Mouse (Mus musculus): ENCODE results near the gene Gm21970.

The Gm21970 gene

DNA sequence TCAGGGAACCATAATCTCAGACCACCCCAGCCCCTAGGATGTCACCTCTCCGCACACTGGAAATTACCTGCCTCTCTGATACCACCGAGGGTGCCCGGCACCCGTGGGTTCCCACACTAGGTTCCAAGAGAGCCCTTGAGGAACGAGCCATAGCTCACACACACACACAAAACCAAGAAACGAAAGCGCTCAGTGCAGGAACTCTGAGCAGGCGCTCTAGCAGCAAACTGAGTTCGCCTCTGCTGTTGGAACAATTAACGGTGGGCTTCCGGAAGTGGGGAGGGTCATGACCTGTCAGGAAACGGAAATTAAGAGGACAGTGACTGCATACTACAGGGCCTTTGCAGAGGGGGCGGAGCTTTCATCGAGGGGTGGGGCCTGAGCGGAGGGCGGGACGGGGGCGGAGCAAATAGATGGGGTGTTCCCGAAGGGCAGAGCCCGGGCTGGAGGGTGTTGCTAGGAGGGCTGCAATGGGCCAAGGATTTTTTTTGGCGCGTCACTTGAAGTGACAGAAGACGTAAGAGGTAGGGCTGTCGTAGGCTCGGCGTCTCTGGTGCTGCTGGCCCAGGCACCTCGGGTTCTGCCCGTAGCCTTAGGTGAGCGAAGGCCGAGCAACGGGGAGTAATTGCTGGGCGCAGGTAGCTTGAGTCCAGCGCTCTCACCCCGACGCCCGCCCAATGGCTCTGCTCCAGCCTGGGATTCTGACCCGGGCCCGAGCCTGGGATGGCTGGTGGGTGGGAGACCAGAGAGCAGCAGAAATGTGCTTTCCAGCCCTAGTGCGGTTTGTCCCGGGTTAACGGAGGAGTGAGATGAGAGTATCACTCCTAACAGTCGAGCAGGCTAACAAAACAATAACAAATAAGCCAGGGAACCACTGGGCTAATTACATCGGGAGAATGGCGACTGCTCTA lies 73.3 kb downstream of the Gm21970 start:
- peak; percentile 90 to 91 for DNase-seq

DNA sequence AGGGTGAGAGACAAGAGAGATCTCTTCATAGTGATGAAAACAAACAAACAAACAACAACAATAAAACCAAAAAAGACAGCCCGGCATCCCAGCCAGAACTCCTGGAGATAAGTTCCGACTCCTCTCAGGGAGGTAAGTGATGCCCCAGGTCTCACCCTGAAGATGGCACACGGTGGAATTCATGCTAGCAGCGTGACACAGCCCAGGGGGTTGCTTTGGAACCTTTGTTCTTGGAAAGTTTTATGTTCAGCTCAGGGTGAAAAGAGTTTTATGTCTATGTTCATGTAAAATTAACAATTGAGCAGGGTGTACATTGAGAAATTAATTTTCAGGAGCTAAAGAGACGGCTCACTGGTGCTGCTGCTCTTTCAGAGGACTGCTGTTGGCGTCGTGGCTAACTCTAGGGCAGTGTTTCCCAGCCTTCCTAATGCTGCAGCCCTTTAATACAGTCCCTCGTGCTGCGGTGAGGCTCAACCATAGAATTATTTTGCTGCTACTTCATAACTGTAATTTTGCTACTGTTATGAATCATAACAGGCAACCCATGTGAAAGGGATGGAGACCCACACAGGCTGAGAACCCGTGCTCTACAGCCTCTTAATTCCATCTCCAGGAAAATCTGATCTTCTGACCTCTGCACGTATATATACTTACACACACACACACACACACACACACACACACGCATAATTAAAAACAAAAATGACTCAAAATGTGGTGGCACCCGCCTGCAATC lies 74.2 kb downstream of the Gm21970 start:
- DNase-seq, result no peak

- no peak for DNase-seq
These were observed 75.0 kb downstream of the Gm21970 start for GRCm38 (mm10) chr16:91466566-91466965.

Data from B cell, adult 2 months (primary cell).